23 mouse cellular contexts compared by ENCODE assay signal in the genomic region with DNA sequence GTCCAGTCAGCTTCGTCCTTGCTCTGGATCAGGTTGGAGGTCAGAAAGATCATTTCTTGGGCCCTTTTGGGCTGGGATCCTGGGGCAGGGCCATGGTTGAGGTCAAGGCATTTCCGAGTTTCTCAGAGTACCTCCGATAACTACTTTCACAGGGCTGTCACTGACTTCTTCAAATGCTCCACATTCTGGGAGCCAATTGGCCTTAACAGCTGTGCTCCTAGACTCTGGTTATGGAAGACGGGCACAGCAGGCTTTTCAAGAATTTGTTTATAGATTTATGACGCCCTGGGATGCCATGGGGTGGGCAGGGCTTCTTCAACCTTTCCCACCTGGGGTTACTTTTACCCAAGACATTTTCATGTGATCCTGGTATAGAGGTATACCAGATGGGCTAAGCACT. TPM values are rescaled to one million over a fixed set of nuclear protein-coding genes. Genes with fewer than 3 reads are reported as not detected.
DNase-seq lines count a peak whose midpoint lies in the region; ATAC-seq and TF ChIP-seq lines count a peak whose summit lies in the region.
"Had no signal": no experiment of that assay in that cellular context is flagged by ENCODE, and none has a peak within 500 bp of the region (broad histone marks: within the 10 kb centered on the region; RNA-seq: fewer than 3 reads in every experiment).

No protein-coding gene starts in this region.

- no peaks in the 10 kb centered on the region for H3K36me3 ChIP-seq in myocyte (ENCODE audit: control insufficient read depth, insufficient read depth)
- H3K36me3 ChIP-seq: embryonic facial prominence, embryonic 10.5 days; embryonic facial prominence, embryonic 12.5 days; forebrain, embryonic 15.5 days; G1E had no signal

- no peak overlapping the region for H3ac ChIP-seq in myocyte (ENCODE audit: control insufficient read depth, insufficient read length)

- DNase-seq in cerebellum, adult 11-12 months = peak; percentile 42
- DNase-seq in cerebellum, adult 11 months = no peak
- DNase-seq in cerebellum, adult 9-11 months = peak; percentile 33
- DNase-seq: adrenal gland, adult 8-10 months; adrenal gland, postnatal 14 days; adrenal gland, postnatal 36 days; B cell, adult 2 months; cerebellum, adult 18-20 months; cerebellum, adult 9-10 months; cerebellum, postnatal 14 days; cerebellum, postnatal 36 days; forebrain, postnatal 0 days had no signal

- no peaks in the 10 kb centered on the region for H3K27me3 ChIP-seq in myocyte (ENCODE audit: control insufficient read depth, insufficient read depth, insufficient read length)
- H3K27me3 ChIP-seq: CH12.LX; embryonic facial prominence, embryonic 12.5 days; forebrain, embryonic 15.5 days had no signal

- ATAC-seq in cerebellum, adult (ENCODE audit: insufficient number of reproducible peaks, low FRiP score, low TSS enrichment) = no peak
- ATAC-seq: activated CD4-positive, CD25-positive, alpha-beta regulatory T cell, adult 4 months; CD4-positive, CD25-positive, alpha-beta regulatory T cell, adult 4 months; forebrain, embryonic 13.5 days; forebrain, embryonic 15.5 days; forebrain, postnatal 0 days; Patski had no signal

- TF ChIP-seq POLR2A in myocyte (IDR thresholded peaks at IDR 0.05; ENCODE audit: insufficient read length, low read depth) = no peak

- H3K4me3 ChIP-seq in myocyte = no peak overlapping the region
- H3K4me3 ChIP-seq: embryonic facial prominence, embryonic 10.5 days; embryonic facial prominence, embryonic 12.5 days; forebrain, embryonic 13.5 days; forebrain, embryonic 15.5 days had no signal

- H3K4me2 ChIP-seq in myocyte (ENCODE audit: low read depth) = no peak overlapping the region
- H3K4me2 ChIP-seq: embryonic facial prominence, embryonic 12.5 days; forebrain, embryonic 13.5 days; forebrain, embryonic 15.5 days had no signal

- no peaks in the 10 kb centered on the region for H3K79me2 ChIP-seq in myocyte (ENCODE audit: control insufficient read depth, insufficient read depth)

TF ChIP-seq in myocyte, 11 proteins besides CTCF, POLR2A, EP300 and RAD21:
- TF ChIP-seq MYOG (IDR thresholded peaks at IDR 0.05; ENCODE audit: control insufficient read depth in 1 of 3, insufficient read depth in 1 of 3, insufficient read length in 2 of 3, low read depth in 2 of 3) (peak in 2 of 3 experiments; percentile 63 to 67), TCF12 (IDR thresholded peaks at IDR 0.05; ENCODE audit: insufficient read depth, poor library complexity, severe bottlenecking) (peak; percentile 60), MYOD1 (IDR thresholded peaks at IDR 0.05; ENCODE audit: control insufficient read depth in 1 of 3, insufficient read length in 2 of 3, low read depth in 2 of 3) (peak in 2 of 3 experiments; percentile 5 to 33), SRF (IDR thresholded peaks at IDR 0.05; ENCODE audit: control insufficient read depth, insufficient read length, low read depth) (no peak)

RNA-seq across cellular contexts. Expression of a gene that starts 10.8 kb away (rescaled TPM):
- 12.5 TPM for polyA plus RNA-seq in myocyte (2012; fragmentation: generic; extraction: Trizol)
- polyA plus RNA-seq: activated CD4-positive, CD25-positive, alpha-beta regulatory T cell, adult 4 months; CD4-positive, CD25-positive, alpha-beta regulatory T cell, adult 4 months; G1E; Patski had no signal
